Mouse (Mus musculus): ENCODE results near the gene Bmyc. TPM values are rescaled to one million over a fixed set of nuclear protein-coding genes. Genes with fewer than 3 reads are reported as not detected.
A peak's percentile ranks its signal among the peaks of the same experiment; 100 is the strongest.
"Not testable (repeated sequence)": the region's sequence is repeated elsewhere in the genome, so short reads cannot be mapped to it uniquely, and the experiment has no call there.

Gene Bmyc
- polyA plus RNA-seq, 1 experiment from 2014 or later: 83.3 TPM

DNA sequence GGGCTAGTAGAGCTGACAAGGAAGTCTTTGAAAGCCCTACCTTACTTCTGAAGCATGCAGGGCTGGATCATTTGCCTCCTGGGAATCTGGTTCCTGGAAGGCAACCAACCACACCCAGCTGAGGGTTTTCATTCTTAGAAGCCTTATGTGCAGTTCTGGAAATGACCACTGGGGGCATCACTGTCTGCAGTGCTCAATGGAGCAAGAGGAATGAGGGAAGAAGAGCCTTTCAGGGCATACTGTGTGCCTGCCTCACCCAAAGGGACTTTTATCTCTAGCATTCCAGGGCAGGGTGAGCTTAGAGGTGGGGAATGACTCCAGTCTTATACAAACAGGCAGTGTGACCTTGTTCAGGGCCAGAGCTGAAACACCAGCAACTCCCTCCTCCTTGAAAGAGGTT, 11.9 kb upstream of the Bmyc start:
- Histone ChIP-seq H3K4me2 (no peak overlapping the region), H3K9ac (no peak overlapping the region), H3K27me3 (no peaks in the 10 kb centered on the region), H3K27ac (no peak overlapping the region), H3K9me3 (replicated peaks) (no peaks in the 10 kb centered on the region), H3K36me3 (ENCODE audit: poor library complexity, severe bottlenecking) (no peaks in the 10 kb centered on the region), H3K4me3 (no peak overlapping the region), H3K4me1 (no peaks in the 10 kb centered on the region)
- ATAC-seq: no peak

- H3K9ac ChIP-seq: no peak overlapping the region
- H3K27me3 ChIP-seq: no peaks in the 10 kb centered on the region
- WGBS: 72% methylated on average over 4 of the region's 4 CpGs
- H3K36me3 ChIP-seq (ENCODE audit: poor library complexity, severe bottlenecking): no peaks in the 10 kb centered on the region
- no peak overlapping the region for H3K27ac ChIP-seq
- no peaks in the 10 kb centered on the region for H3K4me1 ChIP-seq
- H3K4me2 ChIP-seq: no peak overlapping the region
- H3K9me3 ChIP-seq (replicated peaks): no peaks in the 10 kb centered on the region
- H3K4me3 ChIP-seq: no peak overlapping the region
- ATAC-seq: no peak
Observed at GRCm38 (mm10) chr2:25696951-25697350, 9.6 kb upstream of the Bmyc start.

GRCm38 (mm10) chr2:25698696-25699095, 7.8 kb upstream of the Bmyc start:
- Histone ChIP-seq H3K9me3 (replicated peaks) (no peaks in the 10 kb centered on the region), H3K9ac (no peak overlapping the region), H3K27me3 (no peaks in the 10 kb centered on the region), H3K36me3 (ENCODE audit: poor library complexity, severe bottlenecking) (no peaks in the 10 kb centered on the region), H3K4me3 (no peak overlapping the region), H3K4me2 (no peak overlapping the region), H3K27ac (no peak overlapping the region), H3K4me1 (no peaks in the 10 kb centered on the region)
- 86% methylated on average over 2 of the region's 2 CpGs for WGBS
- no peak for ATAC-seq

GRCm38 (mm10) chr2:25699743-25700142, 6.8 kb upstream of the Bmyc start, which contains the start of gene Obp2a:
Gene Obp2a (plus strand): TSS chr2:25700043.
- WGBS: 84% methylated on average over 3 of the region's 3 CpGs

GRCm38 (mm10) chr2:25701001-25701400, 5.5 kb upstream of the Bmyc start:
- Histone ChIP-seq H3K9ac (no peak overlapping the region), H3K4me2 (no peak overlapping the region), H3K4me1 (no peaks in the 10 kb centered on the region), H3K36me3 (ENCODE audit: poor library complexity, severe bottlenecking) (no peaks in the 10 kb centered on the region), H3K27ac (no peak overlapping the region), H3K9me3 (replicated peaks) (no peaks in the 10 kb centered on the region), H3K27me3 (no peaks in the 10 kb centered on the region), H3K4me3 (no peak overlapping the region)
- WGBS: 86% methylated on average over 5 of the region's 5 CpGs
- ATAC-seq: no peak

More at GRCm38 (mm10) chr2:25699743-25700142, 6.8 kb upstream of the Bmyc start, which contains the start of gene Obp2a:
- ATAC-seq; H3K27me3 ChIP-seq; H3K4me1 ChIP-seq; H3K9ac ChIP-seq; H3K4me2 ChIP-seq; H3K36me3 ChIP-seq (ENCODE audit: poor library complexity, severe bottlenecking); H3K4me3 ChIP-seq; H3K9me3 ChIP-seq (replicated peaks); H3K27ac ChIP-seq: not testable (repeated sequence)

- Histone ChIP-seq H3K4me3 (no peak overlapping the region), H3K4me1 (peaks cover 12% of the 10 kb centered on the region), H3K9me3 (replicated peaks) (no peaks in the 10 kb centered on the region), H3K4me2 (no peak overlapping the region), H3K27me3 (no peaks in the 10 kb centered on the region), H3K9ac (no peak overlapping the region), H3K36me3 (ENCODE audit: poor library complexity, severe bottlenecking) (no peaks in the 10 kb centered on the region), H3K27ac (no peak overlapping the region)
- WGBS: 95% methylated on average over 4 of the region's 4 CpGs
- ATAC-seq: no peak
Observed at GRCm38 (mm10) chr2:25703706-25704105, 2.8 kb upstream of the Bmyc start.

GRCm38 (mm10) chr2:25708121-25708520, 1.6 kb downstream of the Bmyc start:
- WGBS: 82% methylated on average over 2 of the region's 2 CpGs
- H3K4me3 ChIP-seq: no peak overlapping the region

DNA sequence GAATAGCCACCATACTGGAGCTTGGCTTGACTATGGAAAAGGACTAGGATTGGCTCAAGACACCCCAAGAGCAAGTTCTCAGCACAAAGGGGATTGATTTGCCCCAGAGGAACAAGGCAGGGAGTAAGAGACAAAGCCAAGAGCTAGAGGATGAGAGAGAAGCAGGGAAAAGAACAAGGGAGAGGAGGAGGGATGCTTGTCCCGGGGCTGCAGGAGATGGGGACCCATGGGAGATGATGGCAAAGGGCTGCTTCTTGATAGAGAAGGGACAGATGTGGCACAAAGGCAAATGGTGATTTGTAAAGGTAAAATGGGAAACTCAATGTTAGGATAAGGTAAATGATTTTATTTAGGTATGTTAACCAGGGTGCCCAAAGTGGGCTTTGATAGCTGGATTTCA, 2.5 kb downstream of the Bmyc start:
- H3K9ac ChIP-seq; H3K36me3 ChIP-seq (ENCODE audit: poor library complexity, severe bottlenecking); H3K9me3 ChIP-seq (replicated peaks); H3K4me3 ChIP-seq; H3K27me3 ChIP-seq; H3K27ac ChIP-seq; H3K4me2 ChIP-seq; ATAC-seq: not testable (repeated sequence)
- WGBS: 95% methylated on average over 1 of the region's 1 CpGs
- peaks cover 22% of the 10 kb centered on the region for H3K4me1 ChIP-seq

More at GRCm38 (mm10) chr2:25708121-25708520, 1.6 kb downstream of the Bmyc start:
- no peaks in the 10 kb centered on the region for H3K27me3 ChIP-seq
- no peaks in the 10 kb centered on the region for H3K36me3 ChIP-seq (ENCODE audit: poor library complexity, severe bottlenecking)
- H3K4me1 ChIP-seq: peaks cover 22% of the 10 kb centered on the region
- no peak for ATAC-seq
- H3K4me2 ChIP-seq: peak overlapping the region; percentile 42
- H3K27ac ChIP-seq: no peak overlapping the region
- H3K9me3 ChIP-seq (replicated peaks): no peaks in the 10 kb centered on the region
- H3K9ac ChIP-seq: no peak overlapping the region

DNA sequence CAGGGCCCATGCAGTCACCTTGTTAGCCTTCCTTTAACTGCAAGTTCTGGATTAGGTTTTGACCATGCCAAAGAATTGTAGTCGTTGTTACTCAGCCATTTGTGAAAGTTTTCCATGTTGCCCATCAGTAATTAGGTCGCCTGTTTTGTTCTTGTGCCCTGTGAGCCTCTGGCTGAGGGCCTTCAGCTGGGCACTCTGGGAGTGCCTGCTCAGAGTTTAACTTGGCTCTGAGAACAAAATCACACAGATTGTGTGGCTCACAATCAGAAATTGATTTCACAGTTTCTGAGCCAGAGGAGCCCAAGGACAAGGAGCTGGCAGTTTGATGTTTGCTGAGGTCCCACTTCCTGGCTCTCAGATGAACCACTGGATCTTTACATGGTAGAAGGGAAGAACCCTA, 3.3 kb downstream of the Bmyc start:
- H3K4me2 ChIP-seq; H3K27ac ChIP-seq; H3K27me3 ChIP-seq; H3K4me3 ChIP-seq; H3K36me3 ChIP-seq (ENCODE audit: poor library complexity, severe bottlenecking); ATAC-seq; H3K9ac ChIP-seq; H3K9me3 ChIP-seq (replicated peaks): not testable (repeated sequence)
- 73% methylated on average over 2 of the region's 2 CpGs for WGBS
- peaks cover 22% of the 10 kb centered on the region for H3K4me1 ChIP-seq

GRCm38 (mm10) chr2:25711641-25712040, 5.1 kb downstream of the Bmyc start:
- H3K36me3 ChIP-seq (ENCODE audit: poor library complexity, severe bottlenecking); H3K9me3 ChIP-seq (replicated peaks); H3K9ac ChIP-seq; H3K27me3 ChIP-seq; H3K4me3 ChIP-seq; ATAC-seq; H3K27ac ChIP-seq; H3K4me2 ChIP-seq: not testable (repeated sequence)
- 32% methylated on average over 3 of the region's 3 CpGs for WGBS
- H3K4me1 ChIP-seq: peaks cover 22% of the 10 kb centered on the region

DNA sequence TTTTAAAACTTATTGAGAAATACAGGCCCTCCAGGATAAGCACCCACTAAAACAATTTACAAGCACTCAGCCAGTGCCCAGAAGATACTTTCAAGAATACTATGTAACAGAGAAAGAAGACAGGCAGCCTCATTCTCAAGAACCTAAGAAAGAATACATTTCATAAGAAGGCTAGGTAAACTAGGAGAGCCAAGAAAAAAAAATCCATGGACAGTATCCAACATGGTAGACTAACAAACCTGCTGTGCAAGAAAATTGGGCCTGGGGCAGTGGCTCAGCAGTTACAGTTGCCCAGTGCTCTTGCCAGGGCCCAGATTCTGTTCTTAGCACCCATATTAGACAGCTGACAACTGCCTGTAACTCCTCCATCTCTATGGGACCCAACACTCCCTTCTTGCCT, 10.7 kb downstream of the Bmyc start:
- H3K4me2 ChIP-seq: no peak overlapping the region
- no peak for ATAC-seq
- H3K27ac ChIP-seq: no peak overlapping the region
- H3K36me3 ChIP-seq (ENCODE audit: poor library complexity, severe bottlenecking): no peaks in the 10 kb centered on the region
- no peaks in the 10 kb centered on the region for H3K27me3 ChIP-seq
- H3K9ac ChIP-seq: no peak overlapping the region
- no peaks in the 10 kb centered on the region for H3K9me3 ChIP-seq (replicated peaks)
- no peaks in the 10 kb centered on the region for H3K4me1 ChIP-seq
- no peak overlapping the region for H3K4me3 ChIP-seq

GRCm38 (mm10) chr2:25733199-25733930, 26.8 kb downstream of the Bmyc start:
- Histone ChIP-seq H3K27me3 (no peaks in the 10 kb centered on the region), H3K9me3 (replicated peaks) (0 out of 2 replicates have a peak, but pooled peaks cover 12% of the 10 kb centered on the region), H3K36me3 (ENCODE audit: poor library complexity, severe bottlenecking) (no peaks in the 10 kb centered on the region), H3K9ac (no peak overlapping the region), H3K4me2 (no peak overlapping the region), H3K4me3 (no peak overlapping the region), H3K27ac (no peak overlapping the region), H3K4me1 (no peaks in the 10 kb centered on the region)
- WGBS: 70% methylated on average over 2 of the region's 2 CpGs
- no peak for ATAC-seq

GRCm38 (mm10) chr2:25736709-25737108, 30.2 kb downstream of the Bmyc start, which contains the start of gene Obp2b:
Gene Obp2b (plus strand): TSS chr2:25737009.
- not testable (repeated sequence) for H3K4me3 ChIP-seq; H3K9ac ChIP-seq; ATAC-seq; H3K27me3 ChIP-seq; H3K27ac ChIP-seq; H3K4me1 ChIP-seq; H3K9me3 ChIP-seq (replicated peaks); H3K4me2 ChIP-seq; H3K36me3 ChIP-seq (ENCODE audit: poor library complexity, severe bottlenecking)
- WGBS: 82% methylated on average over 3 of the region's 3 CpGs
